8 mouse cellular contexts compared by ENCODE assay signal in the genomic region with DNA sequence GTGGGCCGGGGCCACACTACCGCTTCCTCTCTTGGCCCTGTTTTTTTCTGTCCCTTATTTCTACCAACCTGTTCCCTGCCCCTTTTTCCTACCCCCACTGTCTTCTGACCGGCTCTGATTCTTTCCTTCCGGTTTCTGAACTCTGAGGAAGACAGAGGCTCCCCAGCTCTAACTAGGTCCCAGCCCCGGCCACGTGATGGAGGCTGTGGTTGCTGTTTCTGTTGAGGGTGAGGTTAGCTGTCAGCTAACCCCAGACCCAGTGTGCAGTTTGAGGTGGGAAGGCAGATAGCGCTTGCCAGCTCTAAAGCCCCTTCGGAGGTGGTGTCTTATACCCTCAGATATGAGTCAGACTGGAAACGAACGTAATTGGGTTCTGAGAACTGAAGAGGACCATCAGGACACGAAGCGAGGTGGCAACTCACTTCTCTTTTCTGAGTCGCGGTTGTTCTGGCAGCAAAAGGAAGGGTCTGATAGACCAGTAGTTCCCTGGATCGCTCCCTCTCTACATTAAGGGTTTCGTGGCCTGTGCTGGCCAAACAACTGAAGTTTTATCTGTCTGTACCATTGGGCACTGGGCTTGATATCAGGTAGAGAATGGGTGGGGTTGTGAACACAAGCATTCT. TPM values are rescaled to one million over a fixed set of nuclear protein-coding genes. Genes with fewer than 3 reads are reported as not detected.
DNase-seq lines count a peak whose midpoint lies in the region; ATAC-seq lines count a peak whose summit lies in the region.

No protein-coding gene starts in this region.

- H3K9ac ChIP-seq in hindbrain, embryonic 11.5 days (ENCODE audit: low read depth, low read length), result peak overlapping the region; percentile 11; the same call in 1 of the 2 replicates
- peak overlapping the region; percentile 75 for H3K9ac ChIP-seq in liver, embryonic 13.5 days

- H3K27me3 ChIP-seq in forebrain, embryonic 10.5 days (ENCODE audit: poor library complexity, severe bottlenecking), result peaks cover 17% of the 10 kb centered on the region
- peaks cover 4% of the 10 kb centered on the region; the same call in 1 of the 2 replicates for H3K27me3 ChIP-seq in hindbrain, embryonic 11.5 days (ENCODE audit: control insufficient read depth, insufficient read depth, low read length)
- no peaks in the 10 kb centered on the region for H3K27me3 ChIP-seq in liver, embryonic 13.5 days

- H3K4me1 ChIP-seq in forebrain, embryonic 10.5 days, result peaks cover 18% of the 10 kb centered on the region
- 0 out of 2 replicates have a peak, but pooled peaks cover 2% of the 10 kb centered on the region for H3K4me1 ChIP-seq in hindbrain, embryonic 11.5 days (replicated peaks; ENCODE audit: control insufficient read depth, insufficient read depth, low read length)
- peaks cover 62% of the 10 kb centered on the region for H3K4me1 ChIP-seq in liver, embryonic 13.5 days (replicated peaks)

- H3K36me3 ChIP-seq in forebrain, embryonic 10.5 days (replicated peaks), result no peaks in the 10 kb centered on the region
- no peaks in the 10 kb centered on the region for H3K36me3 ChIP-seq in hindbrain, embryonic 11.5 days (ENCODE audit: control insufficient read depth, insufficient read depth, low read length)
- H3K36me3 ChIP-seq in liver, embryonic 13.5 days, result no peaks in the 10 kb centered on the region

- H3K4me3 ChIP-seq in forebrain, embryonic 10.5 days, result peak overlapping the region; percentile 58; the same call in 1 of the 2 replicates
- H3K4me3 ChIP-seq in hindbrain, embryonic 11.5 days (ENCODE audit: low read depth, low read length), result peak overlapping the region; percentile 47; the same call in 1 of the 2 replicates
- H3K4me3 ChIP-seq in liver, embryonic 13.5 days (replicated peaks), result peak overlapping the region; percentile 69

- peak; percentile 44 for DNase-seq in right cerebral cortex, adult 18-20 months
- DNase-seq in right cerebral cortex, postnatal 14 days, result no peak
- no peak for DNase-seq in forebrain, embryonic 10.5 days (ENCODE audit: extremely low spot score, low spot score)
- DNase-seq in hindbrain, embryonic 11.5 days (ENCODE audit: low spot score), result no peak
- DNase-seq in liver, embryonic 13.5 days, result peak; percentile 51
- peak; percentile 86 for DNase-seq in thymus, postnatal 14 days
- no peak for DNase-seq in ovary, postnatal 14 days (ENCODE audit: low spot score)

- no peaks in the 10 kb centered on the region for H3K9me3 ChIP-seq in forebrain, embryonic 10.5 days
- no peaks in the 10 kb centered on the region for H3K9me3 ChIP-seq in hindbrain, embryonic 11.5 days (ENCODE audit: control insufficient read depth, low read length)
- no peaks in the 10 kb centered on the region for H3K9me3 ChIP-seq in liver, embryonic 13.5 days (replicated peaks)

- 63% methylated on average over 16 of the region's 16 CpGs for WGBS in forebrain, embryonic 10.5 days
- WGBS in hindbrain, embryonic 11.5 days, result 67% methylated on average over 16 of the region's 16 CpGs
- 12% methylated on average over 16 of the region's 16 CpGs for WGBS in liver, embryonic 13.5 days (ENCODE audit: insufficient replicate concordance)

- no peak for ATAC-seq in hindbrain, embryonic 11.5 days (ENCODE audit: low FRiP score)
- ATAC-seq in liver, embryonic 13.5 days (ENCODE audit: low read depth), result peak; percentile 73
- peak; percentile 63 for ATAC-seq in monocyte, adult 5-6 weeks (replicated peaks; ENCODE audit: insufficient number of reproducible peaks, low FRiP score, low TSS enrichment, poor library complexity, severe bottlenecking)

- H3K4me2 ChIP-seq in hindbrain, embryonic 11.5 days (replicated peaks; ENCODE audit: low read depth, low read length), result peak overlapping the region; percentile 85; the same call in 1 of the 2 replicates
- H3K4me2 ChIP-seq in liver, embryonic 13.5 days, result peak overlapping the region; percentile 99

- no peak overlapping the region for H3K27ac ChIP-seq in forebrain, embryonic 10.5 days
- no peak overlapping the region for H3K27ac ChIP-seq in hindbrain, embryonic 11.5 days (ENCODE audit: low read depth, low read length)
- H3K27ac ChIP-seq in liver, embryonic 13.5 days, result peak overlapping the region; percentile 81

RNA-seq across cellular contexts. Expression of a gene that starts 2.4 kb away (rescaled TPM):
- polyA plus RNA-seq in forebrain, embryonic 10.5 days (2016; fragmentation: Nextera tagmentation; extraction: Ambion mirVana), result 2.1 and 2.5 TPM in 2 replicates
- polyA plus RNA-seq in hindbrain, embryonic 11.5 days (2014; fragmentation: Nextera tagmentation; extraction: Ambion mirVana), result 6.5 and 8.9 TPM in 2 replicates
- polyA plus RNA-seq in liver, embryonic 13.5 days (2015; fragmentation: Nextera tagmentation; extraction: Ambion mirVana), result 6.6 and 7.2 TPM in 2 replicates
- 33.3 to 61.4 TPM (median 38.2 TPM) in 3 replicates for total RNA-seq in monocyte, adult 5-6 weeks (2017)

RNA-seq across cellular contexts. Expression of a gene that starts 25.7 kb away (rescaled TPM):
- polyA plus RNA-seq in forebrain, embryonic 10.5 days (2016; fragmentation: Nextera tagmentation; extraction: Ambion mirVana), result 3,270 and 3,283 TPM in 2 replicates
- polyA plus RNA-seq in hindbrain, embryonic 11.5 days (2014; fragmentation: Nextera tagmentation; extraction: Ambion mirVana), result 3,694 and 3,897 TPM in 2 replicates
- polyA plus RNA-seq in liver, embryonic 13.5 days (2015; fragmentation: Nextera tagmentation; extraction: Ambion mirVana), result 1,519 and 1,558 TPM in 2 replicates
- 1,289 to 1,782 TPM (median 1,376 TPM) in 3 replicates for total RNA-seq in monocyte, adult 5-6 weeks (2017)

RNA-seq across cellular contexts. Expression of a gene that starts 37.6 kb away (rescaled TPM):
- 35.6 and 38.6 TPM in 2 replicates for polyA plus RNA-seq in forebrain, embryonic 10.5 days (2016; fragmentation: Nextera tagmentation; extraction: Ambion mirVana)
- 44.2 and 50.0 TPM in 2 replicates for polyA plus RNA-seq in hindbrain, embryonic 11.5 days (2014; fragmentation: Nextera tagmentation; extraction: Ambion mirVana)
- polyA plus RNA-seq in liver, embryonic 13.5 days (2015; fragmentation: Nextera tagmentation; extraction: Ambion mirVana), result 17.8 and 19.6 TPM in 2 replicates
- total RNA-seq in monocyte, adult 5-6 weeks (2017), result 6.1 to 14.6 TPM in 2 of 3 replicates, not detected in the other

Comparison
In these comparisons a context has a peak if more than half of its experiments do, and no peak if none do; other contexts are left out.
1. DNase-seq: peak in right cerebral cortex, adult 18-20 months (single experiment), liver, embryonic 13.5 days (single experiment) and thymus, postnatal 14 days (single experiment); none in right cerebral cortex, postnatal 14 days (single experiment), forebrain, embryonic 10.5 days (single experiment), hindbrain, embryonic 11.5 days (single experiment) and ovary, postnatal 14 days (single experiment).
2. Peak in every context shown above with its lines, with median percentiles within 50 percentile points of each other: H3K4me3 ChIP-seq.